Mouse (Mus musculus) WW6 (cell line): ENCODE measurements around the gene Rap1gap.

Experiments used
- DNase-seq: peaks from one replicate; pipeline ENCODE4 v3.0.0-alpha.2; 2013; ENCODE audit warnings: low read depth, low spot score

Rap1gap gene

DNA sequence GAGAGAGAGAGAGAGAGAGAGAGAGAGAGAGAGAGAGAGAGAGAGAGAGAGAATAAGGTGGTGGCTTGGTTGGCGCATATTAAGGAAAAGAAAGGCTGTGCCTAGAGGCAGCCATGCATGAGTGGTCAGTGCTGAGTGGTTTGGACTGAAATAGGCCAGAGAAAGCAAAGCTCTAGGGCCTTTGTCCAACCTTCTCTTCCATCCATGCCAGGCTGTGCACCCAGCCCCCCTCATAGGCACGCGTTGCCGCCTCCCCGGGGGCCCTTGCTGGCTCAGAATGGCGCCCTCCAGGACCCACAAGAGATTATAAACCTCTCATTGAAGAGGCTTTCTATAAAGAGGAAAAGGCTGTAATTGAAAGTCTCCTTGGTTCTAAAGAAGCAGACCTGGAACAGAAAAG is 3.0 kb upstream of the Rap1gap start:
- DNase-seq, result no peak

DNA sequence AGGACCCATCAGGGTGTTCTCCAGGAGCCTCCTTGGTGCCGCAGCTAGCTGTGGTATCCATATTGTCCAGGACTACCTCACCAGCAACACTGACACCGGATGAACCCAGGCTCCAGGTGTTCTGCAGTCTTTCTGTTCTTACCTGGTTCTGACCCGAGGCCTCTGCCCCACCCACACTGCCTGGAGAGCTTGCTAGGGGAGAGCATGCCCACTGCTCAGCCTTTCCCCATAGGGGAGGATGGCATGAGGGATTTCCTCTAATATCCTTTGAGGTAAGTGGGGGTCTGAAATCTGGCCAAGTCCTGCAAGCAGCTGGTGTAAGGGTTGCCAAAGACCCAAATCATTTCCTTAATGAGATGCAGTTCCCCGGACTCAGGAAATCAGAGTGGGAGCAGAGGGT is 1.0 kb upstream of the Rap1gap start:
- no peak for DNase-seq

DNA sequence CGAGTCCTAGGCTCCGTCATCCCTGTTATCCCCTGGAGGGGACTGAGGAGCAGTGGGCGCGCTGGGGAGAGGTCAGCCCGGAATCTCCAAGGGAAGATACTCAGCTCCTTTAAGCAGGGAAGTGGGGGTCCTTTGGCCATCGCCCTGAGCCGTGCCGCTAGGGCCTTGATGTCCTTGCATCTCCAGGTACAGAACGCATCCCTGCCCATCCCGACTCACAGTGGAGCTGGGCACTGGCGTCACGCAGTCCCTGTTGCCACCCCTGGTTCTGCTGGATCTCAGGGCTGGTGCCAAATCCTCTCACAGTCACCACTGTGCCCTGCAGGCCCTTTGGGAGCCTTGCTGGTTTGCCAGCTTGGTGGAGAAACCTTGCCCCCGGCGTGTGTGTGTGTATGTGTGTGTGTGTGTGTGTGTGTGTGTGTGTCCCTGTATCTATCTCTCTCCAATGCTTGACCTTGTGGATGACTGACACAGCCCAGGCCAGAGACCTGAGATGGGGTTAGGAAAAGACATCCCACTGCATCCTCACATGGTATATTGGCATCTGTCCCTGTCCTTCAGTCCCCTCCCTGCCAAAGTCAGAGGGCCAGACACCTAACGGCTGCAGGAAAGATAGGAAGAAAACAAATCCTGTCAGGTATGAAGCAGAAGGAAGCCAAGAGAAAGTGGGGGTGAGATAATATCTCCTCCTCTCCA is 602 bp downstream of the Rap1gap start:
- no peak for DNase-seq

DNA sequence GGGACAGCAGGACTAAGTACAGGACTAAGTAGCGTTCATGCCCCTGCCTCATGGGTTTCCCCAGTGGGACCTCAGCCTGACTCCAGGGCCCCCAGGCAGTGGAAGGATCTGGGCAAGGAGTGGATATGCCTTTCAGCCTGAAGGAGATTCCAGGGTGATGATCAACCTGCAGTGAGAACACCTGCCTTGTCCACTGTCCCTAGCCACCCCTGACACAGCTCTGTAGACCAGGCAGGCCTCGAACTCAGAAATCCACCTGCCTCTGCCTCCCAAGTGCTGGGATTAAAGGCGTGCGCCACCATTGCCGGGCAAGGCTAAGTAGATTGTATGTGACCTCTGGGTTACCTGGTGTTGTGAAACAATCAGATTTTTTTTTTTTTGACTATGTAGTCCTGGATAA is 1.3 kb downstream of the Rap1gap start:
- no peak for DNase-seq

DNA sequence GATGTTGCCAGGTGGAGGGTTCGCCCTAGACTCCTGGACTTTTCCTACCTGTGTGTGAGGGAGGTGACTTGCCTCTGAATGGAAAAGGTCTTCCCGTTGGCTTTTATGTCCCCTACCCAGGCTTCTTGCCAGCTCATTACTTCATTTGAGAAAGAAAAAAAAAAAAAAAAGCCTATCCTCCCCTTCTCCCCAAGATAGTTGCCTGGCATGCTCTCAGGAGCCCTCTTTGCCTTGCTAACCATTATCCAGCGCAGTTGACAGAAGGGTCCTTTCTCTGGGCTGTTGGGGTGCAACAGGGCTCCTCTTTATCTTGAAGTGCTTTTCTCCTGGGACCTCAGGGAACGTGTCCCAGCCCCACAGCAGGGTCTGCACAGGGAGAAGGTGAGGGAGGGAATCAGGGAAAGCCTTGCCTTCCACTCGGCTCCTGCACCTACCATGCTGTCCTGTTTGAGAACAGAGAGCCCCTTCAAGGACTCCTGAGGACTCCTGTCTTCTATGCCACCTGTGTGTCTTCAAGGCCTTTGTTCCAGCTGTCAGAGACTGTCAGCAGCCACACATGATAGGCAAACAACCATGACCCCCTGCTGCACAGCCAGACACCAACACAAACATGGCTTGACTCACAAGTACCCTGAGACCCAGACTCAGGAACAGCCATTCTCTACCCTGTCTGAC is 1.9 kb downstream of the Rap1gap start:
- no peak for DNase-seq

DNA sequence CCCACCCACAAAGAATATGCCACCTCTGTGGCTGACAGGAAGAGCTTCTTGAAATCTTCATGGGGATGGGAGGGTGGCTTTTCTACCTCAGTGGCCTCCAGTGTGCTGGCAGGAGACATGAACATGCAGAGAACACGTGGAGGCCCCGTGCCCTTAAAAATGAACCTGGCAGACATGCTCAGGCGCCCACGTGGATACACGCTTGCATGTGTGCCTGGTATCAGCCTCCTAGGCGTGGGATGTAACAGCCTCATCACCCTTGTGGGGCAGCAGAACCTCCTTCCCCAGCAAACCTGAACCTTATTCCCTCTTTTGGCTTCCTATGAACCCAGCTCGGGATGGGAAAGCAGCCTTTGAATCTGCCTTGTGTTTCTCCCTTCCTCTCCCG is 2.4 kb downstream of the Rap1gap start:
- no peak for DNase-seq

DNA sequence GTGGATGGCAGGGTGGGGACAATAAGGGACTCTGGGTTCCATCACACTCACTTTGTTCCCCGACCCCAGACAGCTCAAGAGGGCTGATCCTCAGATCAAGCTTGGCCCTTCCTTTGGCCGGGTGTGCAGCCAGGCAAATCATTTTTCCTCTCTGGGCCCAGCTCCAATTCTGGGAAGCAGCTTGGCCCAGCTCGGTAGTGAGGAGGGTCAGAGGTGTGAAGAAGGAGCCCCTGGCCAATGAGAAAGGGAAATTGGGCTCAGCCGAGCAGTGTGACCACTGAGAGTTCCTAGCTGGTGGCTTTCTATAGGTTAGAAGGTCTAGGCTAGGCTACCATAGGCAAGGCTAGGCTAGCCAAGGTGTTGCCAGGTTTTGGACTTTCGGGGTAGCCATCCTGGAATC is 3.2 kb downstream of the Rap1gap start:
- DNase-seq, result no peak

DNA sequence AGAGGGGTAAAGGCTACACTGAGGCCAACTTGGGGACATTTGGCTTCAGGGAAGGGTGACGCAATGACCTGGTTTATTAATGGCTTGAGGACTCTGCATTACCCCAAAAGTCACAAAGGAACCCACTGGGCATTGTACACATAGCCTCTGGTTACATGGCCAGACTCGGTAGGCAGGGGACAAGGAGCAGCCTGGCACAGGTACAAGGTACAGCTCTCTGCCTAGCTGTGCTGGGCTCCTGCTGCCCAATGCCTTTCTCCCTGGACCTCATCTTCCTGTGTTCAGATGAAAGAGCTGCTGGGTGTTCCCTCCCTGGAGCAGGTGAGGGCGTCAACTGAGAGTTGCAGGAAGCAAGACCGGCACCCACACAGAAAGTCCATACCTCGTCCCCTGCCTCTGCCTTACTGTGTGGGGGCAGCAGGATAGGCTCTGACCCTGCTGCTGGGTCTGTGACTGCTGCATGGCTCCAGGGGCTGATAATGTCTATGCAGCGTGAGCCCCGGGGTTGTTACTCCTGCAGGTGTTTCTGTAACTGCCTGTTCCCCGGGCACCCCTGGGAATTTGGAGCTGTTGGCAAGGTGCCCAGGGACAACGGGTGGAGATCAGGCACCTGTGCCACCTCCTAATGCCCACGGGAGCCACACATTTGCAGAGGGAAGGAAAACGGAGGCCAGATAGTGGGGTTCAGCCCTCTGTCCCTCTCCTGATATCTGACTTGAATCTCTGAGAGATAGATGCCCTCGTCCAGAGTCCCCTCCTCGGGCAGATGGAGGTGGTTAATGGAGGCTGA is 7.4 kb downstream of the Rap1gap start:
- no peak for DNase-seq

DNA sequence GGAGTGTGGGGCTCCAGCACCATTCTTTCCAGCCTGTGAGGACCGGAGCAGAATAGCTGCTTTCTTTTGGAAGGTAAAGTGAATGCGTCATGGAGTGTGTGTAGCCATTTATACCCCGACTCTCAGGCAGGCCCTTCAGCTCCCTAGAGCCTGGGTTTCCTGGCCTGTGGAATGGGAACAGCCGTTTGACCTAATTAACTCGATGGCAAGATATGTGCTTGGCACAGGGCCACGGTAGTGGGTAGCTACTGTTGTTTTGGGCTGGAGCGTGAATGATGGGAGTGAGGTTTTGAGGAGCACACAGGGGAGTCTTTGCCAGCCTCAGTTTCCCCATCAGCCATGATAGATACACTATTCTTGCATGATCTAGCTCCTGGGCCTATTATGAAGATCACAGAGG is 11.0 kb downstream of the Rap1gap start:
- DNase-seq, result no peak

DNA sequence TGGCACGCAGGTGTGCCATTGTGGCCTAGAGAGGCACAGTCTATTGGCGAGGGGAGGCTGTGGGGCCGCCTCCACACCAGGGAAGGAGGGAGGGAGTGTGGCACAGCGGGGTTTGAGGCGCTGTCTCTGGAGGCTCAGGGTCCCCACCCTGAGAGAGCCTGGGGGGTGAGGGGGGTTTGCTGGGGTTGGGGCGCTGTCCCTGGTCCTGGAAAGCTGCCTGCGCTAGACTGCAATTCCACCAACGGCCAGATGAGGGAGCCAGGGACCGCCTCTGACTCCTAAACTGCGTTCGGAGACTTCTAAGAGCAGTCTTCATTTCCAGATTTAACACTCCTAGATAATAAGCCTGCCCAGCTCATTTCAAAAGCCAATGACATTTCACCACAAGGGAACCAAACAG is 11.5 kb downstream of the Rap1gap start:
- no peak for DNase-seq

DNA sequence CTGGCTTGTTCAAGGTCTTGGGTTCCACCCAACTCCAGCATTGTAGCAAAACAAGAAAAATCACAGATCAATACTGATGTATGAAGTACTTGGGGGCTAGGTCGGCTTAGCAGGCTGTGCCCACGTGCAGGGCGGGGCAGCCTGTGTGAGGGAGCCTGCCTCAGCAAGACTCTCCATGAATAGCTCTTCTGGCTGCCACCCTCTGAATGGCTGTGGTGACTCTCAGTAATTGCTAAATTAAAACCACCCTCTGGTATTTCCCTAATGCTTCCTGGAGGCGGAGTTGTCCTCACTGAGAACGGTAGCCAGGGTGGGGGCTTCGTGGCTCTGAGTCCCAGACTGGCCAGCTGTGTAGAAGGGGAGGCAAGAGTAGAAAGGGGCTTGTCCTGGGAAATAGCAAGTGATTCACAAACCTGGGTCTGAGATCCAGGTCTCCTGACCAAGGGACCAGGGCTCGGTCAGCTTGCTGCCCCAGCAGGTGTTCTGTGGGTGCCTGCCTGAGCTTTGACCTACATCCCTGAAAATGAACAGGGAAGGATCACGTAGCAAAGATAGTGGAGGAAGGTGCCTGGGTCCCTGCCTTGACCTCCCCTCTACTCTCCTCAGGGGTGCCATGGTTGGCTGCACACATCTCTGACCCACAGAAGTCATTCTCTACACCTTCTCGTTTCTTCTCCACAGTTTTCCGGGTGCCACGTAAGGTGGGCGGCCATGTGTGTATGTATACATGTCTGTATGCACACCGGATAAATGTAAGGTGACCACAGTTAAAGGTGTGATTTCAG is 12.4 kb downstream of the Rap1gap start:
- DNase-seq, result no peak

DNA sequence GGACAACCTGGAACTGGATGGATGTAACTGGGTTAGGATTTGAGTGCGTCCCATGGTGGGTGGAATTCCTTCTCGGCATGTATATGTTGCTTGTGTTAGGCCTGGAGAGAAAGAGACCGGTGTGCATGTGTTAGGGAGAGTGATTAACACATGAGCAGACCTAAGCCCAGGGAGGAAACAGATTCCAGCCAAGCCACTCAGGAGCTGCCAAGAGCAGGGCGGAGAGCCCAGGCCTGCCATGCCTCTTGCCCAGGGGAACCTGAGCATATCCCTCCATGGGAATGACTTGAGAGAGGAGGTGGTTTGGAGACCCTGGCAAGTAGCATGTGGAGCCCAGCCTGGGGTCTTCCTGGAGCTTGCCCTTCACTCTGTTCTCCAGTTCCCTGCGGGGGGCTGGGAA is 13.4 kb downstream of the Rap1gap start:
- no peak for DNase-seq

DNA sequence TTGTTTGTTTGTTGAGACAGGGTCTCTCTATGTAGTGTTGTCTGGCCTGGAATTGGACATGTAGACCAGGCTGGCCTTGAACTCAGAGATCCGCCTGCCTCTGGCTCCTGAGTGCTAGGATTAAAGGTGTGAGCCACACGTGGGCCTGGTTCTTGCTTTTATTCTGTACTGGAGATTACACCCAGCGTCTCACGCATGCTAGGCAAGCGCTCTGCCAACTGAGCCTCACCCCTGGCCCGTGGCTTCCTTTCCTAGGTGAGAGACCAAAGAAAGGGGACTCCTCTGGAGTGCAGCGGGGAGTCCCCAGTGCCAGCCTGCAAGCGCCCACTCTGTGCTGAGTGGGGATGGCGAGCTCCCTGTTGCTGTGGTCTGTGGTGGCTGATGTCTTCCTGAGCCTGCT is 14.0 kb downstream of the Rap1gap start:
- no peak for DNase-seq

DNA sequence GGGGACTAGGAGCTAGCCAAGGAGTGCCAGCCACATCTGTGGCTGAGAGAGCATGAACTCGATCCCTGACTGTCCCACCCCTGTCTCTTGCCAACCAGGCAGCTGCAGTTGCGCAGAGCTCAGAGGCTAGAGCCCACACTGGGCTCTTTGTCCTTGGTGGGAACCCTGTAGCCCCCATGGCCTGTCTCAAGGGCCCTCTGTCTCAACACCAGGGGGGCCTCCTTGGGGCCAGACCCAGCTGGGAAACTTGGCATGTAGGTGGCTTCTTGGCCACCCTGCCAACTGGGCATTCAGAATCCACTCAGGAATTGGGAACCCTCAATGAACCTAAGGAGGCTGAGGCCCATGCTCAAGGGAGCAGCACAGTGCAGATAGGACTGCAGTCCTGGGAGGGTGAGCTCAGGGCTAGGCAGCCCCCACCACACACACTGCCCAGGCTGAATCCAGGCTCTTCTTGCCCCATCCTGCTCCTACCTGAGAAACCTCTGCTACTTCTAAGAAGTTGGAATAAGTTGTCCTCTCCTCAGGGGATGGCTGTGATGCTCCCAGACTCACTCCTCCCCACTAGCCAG is 15.5 kb downstream of the Rap1gap start:
- no peak for DNase-seq

DNA sequence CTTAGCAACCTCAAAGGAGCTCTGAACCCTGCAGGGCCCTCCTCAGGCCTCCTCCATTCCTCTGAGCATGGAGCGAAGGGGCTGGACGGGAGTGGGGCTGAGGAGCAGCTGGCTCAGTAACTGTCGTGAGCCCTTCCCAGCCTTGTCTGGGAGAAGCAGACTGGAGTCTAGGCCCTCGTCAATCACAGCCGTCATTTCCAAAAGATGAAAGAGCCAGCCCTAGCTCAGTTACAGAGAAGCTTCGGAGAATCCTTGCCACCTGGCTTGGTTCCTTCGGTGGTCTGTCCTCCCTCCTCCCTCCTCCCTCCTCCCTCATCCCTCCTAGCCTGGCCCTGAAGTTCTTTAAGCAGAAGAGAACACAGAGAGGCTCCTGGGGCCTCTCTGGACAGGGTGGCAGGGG is 16.2 kb downstream of the Rap1gap start:
- DNase-seq, result no peak

DNA sequence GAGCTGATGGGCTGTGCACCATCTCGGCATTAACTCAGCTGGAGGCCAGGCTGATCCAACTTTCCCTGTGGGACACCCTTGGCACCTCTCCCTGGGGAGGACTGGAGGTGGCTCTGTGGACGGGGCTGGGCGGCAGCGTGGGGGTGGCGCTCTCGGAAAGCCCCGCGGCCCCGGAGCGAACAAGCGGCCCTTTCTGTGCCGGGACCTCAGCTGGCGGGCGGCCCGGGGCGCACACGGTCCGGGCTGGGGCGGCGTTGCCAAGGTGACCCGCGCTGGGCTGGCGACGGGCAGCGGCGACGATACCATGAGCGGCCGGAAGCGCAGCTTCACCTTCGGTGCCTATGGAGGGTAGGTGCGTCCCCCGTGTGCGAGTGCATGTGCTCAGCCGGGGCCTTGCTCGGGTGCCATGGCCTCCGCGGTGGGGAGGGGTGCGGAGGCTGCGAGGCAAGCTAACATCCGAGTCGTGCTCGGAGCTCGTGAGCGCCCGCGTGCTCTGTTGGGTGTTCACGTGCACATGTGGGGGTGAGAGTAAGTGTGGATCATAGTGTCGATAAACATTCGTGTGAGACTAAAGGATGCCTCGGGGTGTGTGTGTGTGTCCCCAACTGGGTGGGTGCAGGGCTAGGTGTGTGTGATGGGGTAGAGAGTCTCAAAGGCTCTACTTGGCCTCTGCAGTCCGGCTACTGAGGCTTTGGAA is 17.0 kb downstream of the Rap1gap start:
- DNase-seq, result no peak

DNA sequence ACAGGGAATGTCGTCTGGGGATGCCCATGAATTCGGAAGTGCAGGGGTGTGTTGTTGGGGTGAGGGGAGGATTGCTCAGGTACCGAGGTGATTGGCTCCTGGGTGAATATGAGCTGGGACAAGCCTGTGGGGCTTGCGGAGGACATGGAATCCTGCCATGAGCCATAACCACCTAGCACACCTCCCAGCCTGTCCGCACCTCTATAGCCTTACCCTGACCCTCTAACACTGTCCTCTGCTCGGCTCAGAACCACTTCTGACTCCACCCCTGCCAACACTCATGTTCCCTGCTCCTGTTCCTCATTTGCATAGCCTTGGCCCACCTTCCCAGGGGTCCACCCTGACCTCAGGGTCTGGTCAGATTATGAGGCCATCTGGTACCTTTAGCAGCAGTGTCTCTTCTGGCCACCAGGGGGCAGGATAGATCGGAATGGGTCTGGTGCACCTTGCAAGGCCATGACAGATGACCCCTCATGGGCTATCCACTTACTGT is 18.5 kb downstream of the Rap1gap start:
- no peak for DNase-seq

DNA sequence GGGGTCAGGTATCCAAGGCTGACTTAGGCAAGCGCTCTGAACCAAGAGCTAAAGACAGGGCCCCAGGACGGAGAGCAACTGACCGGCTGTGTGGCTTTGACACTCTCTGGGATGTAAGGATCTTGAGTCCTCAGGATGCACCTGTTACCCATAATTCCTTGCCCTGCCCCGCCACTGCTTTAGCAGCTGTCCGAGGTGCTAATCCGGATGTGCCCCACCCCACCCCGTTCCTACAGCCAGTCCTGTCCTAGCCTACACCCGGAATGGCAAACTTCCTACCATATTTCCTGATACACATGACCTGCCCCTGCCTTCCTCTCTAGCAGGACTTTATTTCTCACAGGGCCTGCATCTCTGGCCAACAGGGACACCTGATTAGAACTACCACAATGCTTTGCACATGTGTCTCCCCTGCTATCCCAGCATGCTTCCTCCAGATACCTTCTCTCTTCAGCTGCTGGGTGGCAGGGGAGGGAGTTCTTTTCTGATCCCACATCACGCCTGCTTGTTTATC is 20.4 kb downstream of the Rap1gap start:
- no peak for DNase-seq

DNA sequence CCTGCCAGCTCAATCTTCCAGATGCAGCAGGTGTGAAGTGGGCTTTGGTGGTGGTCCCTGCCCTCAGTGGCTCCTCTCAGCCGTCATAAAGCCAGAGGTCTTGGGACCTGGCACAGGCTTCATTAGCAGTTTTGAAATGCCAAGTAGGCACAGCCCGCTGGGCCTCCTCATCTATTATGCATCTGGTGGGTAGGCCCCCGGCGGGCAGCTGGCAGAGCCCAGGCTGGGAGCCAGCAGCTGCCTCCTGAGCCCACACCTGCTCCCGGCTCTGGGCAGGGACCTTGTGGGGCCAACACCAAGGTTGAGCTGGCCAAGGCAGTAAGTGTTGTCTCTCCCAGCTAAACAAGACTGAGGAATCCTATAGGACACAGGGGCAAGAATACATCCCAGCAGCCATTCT is 21.8 kb downstream of the Rap1gap start:
- DNase-seq, result no peak

DNA sequence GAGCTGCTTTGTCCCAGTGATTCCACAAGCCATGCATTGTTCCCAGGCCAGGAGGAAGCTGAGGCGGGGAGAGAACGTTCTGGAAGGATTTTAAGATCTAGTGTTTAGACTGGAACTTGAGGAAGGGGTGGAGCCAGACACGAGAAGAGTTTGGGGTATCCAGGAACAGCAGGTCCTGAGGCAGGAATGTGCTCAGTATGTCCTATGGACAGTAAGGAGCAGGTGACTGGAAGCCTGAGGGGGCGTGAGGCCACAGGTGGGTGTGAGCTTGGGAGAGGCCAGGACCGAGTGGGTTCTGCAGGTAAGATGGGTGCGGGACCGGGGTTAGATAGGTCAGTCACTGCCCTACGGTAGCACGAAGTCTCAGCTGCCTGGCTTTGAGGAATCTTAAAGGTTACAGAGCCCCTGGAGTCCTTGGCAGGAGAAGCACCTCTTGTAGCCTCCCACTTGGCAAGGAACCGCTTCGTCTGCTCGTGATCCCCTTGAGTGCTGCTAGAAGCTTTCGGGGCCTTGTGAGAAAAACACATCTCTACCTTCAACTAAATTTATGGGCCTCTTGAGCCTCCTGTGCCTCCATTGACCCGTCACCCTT is 22.8 kb downstream of the Rap1gap start:
- no peak for DNase-seq
